Mouse (Mus musculus) left cerebral cortex, postnatal 36 days (tissue): ENCODE measurements around the gene Ager. TPM values are rescaled to one million over a fixed set of nuclear protein-coding genes. Genes with fewer than 3 reads are reported as not detected.

Experiments used
- DNase-seq, 2 experiments: peaks; one replicate each; pipeline ENCODE4 v3.0.0; 2021 to 2022; ENCODE audit warnings: low spot score in 2 of 2, mixed read lengths in 1 of 2
- intact Hi-C: fragments of 180-260 bp; cut with DNase I; formaldehyde crosslinking; loops from one replicate; pipeline ENCODE4 v1.15.1; 2025
- total RNA-seq, 2 experiments: library from RNA; stranded (reverse); gene quantifications; 2 replicates each; pipeline ENCODE4 v1.2.3; 2021

The Ager gene
- total RNA-seq, 2 experiments from 2014 or later = 0.30 to 0.75 TPM

- DNase-seq = no peak
- intact Hi-C loops = no loop called here
These were observed 48.3 kb downstream of the Ager start for GRCm38 (mm10) chr17:34645831-34646511.

GRCm38 (mm10) chr17:34646906-34647787 is 49.5 kb downstream of the Ager start, which contains the start of gene Atf6b:
TSS of gene Atf6b (plus strand) at chr17:34647146.
- peak; percentile 95 to 96 for DNase-seq
- intact Hi-C loops = no loop called here

GRCm38 (mm10) chr17:34648141-34648890 is 50.7 kb downstream of the Ager start:
- intact Hi-C loops = no loop called here
- no peak for DNase-seq

GRCm38 (mm10) chr17:34649106-34649864 is 51.6 kb downstream of the Ager start:
- DNase-seq = no peak
- intact Hi-C loops = no loop called here

Other genes with a start within 250 kb of the Ager start
- gene Btnl2, start 243.0 kb upstream of the Ager start, total RNA-seq = under 1 TPM; 0.50 to 0.74 TPM
- not detected for gene Btnl1, start 220.7 kb upstream of the Ager start, total RNA-seq
- 1 to 10 TPM; 4.1 TPM for gene BC051142, start 199.0 kb upstream of the Ager start, total RNA-seq
- gene Btnl4, start 120.5 kb upstream of the Ager start, total RNA-seq = not detected
- not detected for gene Btnl6, start 80.5 kb upstream of the Ager start, total RNA-seq
- gene Notch4, start 33.6 kb upstream of the Ager start, total RNA-seq = 10 to 100 TPM; 11.3 to 16.1 TPM
- gene Gpsm3, start 8.1 kb upstream of the Ager start, total RNA-seq = 1 to 10 TPM; 2.6 to 2.9 TPM
- gene Pbx2, start 6.6 kb upstream of the Ager start, total RNA-seq = 10 to 100 TPM; 53.2 to 58.4 TPM
- gene Rnf5, start 5.8 kb downstream of the Ager start, total RNA-seq = 10 to 100 TPM; 66.9 to 72.0 TPM
- gene Agpat1, start 6.4 kb downstream of the Ager start, total RNA-seq = 100 to 1,000 TPM; 161 to 177 TPM
- 1 to 10 TPM; 2.7 to 3.3 TPM for gene Egfl8, start 18.1 kb downstream of the Ager start, total RNA-seq
- 10 to 100 TPM; 37.2 to 47.1 TPM for gene Ppt2, start 30.6 kb downstream of the Ager start, total RNA-seq
- 100 to 1,000 TPM; 148 to 168 TPM for gene Prrt1, start 31.7 kb downstream of the Ager start, total RNA-seq
- 10 to 100 TPM; 12.3 to 14.1 TPM for gene Fkbpl, start 46.9 kb downstream of the Ager start, total RNA-seq
- 10 to 100 TPM; 63.9 to 66.4 TPM for gene Atf6b, start 49.3 kb downstream of the Ager start, total RNA-seq
- 1 to 10 TPM; 1.5 to 2.0 TPM for gene Tnxb, start 72.7 kb downstream of the Ager start, total RNA-seq
- gene C4b, start 146.0 kb downstream of the Ager start, total RNA-seq = 10 to 100 TPM in 1 of 2 experiments, 1 to 10 TPM in 1; 8.3 to 11.4 TPM
- gene Cyp21a1, start 206.7 kb downstream of the Ager start, total RNA-seq = not detected
- 10 to 100 TPM; 50.2 to 58.6 TPM for gene Stk19, start 239.1 kb downstream of the Ager start, total RNA-seq
- gene Dxo, start 239.2 kb downstream of the Ager start, total RNA-seq = 10 to 100 TPM; 39.4 to 45.4 TPM